Mouse (Mus musculus) olfactory bulb, adult 2 months (tissue): ENCODE results near the gene Tmem231. TPM values are rescaled to one million over a fixed set of nuclear protein-coding genes. Genes with fewer than 3 reads are reported as not detected.

Experiments used
- H3K27ac ChIP-seq: fragments of 200-500 bp; 2 replicates; pipeline ENCODE4 v1.5.1; 2012; ENCODE audit warnings: low read depth, low read length; ENCODE audit not compliant: insufficient read depth
- H3K4me1 ChIP-seq: fragments of 200-500 bp; 2 replicates; pipeline ENCODE4 v1.6.1; 2012; ENCODE audit warnings: low read length; ENCODE audit not compliant: control insufficient read depth, insufficient read depth
- H3K4me3 ChIP-seq: fragments of 200-500 bp; 2 replicates; pipeline ENCODE4 v1.5.1; 2012; ENCODE audit warnings: mild to moderate bottlenecking, low read depth, low read length, moderate library complexity; ENCODE audit not compliant: insufficient read depth
- CTCF ChIP-seq: fragments of 200-500 bp; IDR thresholded peaks from 2 replicates; pipeline ENCODE4 v1.5.1; 2012; ENCODE audit warnings: low read depth, mild to moderate bottlenecking, low read length, moderate library complexity; ENCODE audit not compliant: insufficient read depth
- POLR2A ChIP-seq: fragments of 200-500 bp; IDR thresholded peaks from 2 replicates; pipeline ENCODE4 v1.6.1; 2012; ENCODE audit warnings: mild to moderate bottlenecking, low read depth, low read length, moderate library complexity; ENCODE audit not compliant: insufficient read depth
- WGBS: fragments of 180-500 bp; shearing (Covaris S2); methylation state at CpG from one replicate; pipeline ENCODE4 v1.1.7; 2018; 5-methylcytosine and 5-hydroxymethylcytosine counted together
- polyA plus RNA-seq: library from polyadenylated mRNA; stranded (reverse); fragments of >200 nt; gene quantifications from 2 replicates; pipeline ENCODE4 v1.2.4, GENCODE M21; 2012; ENCODE audit warnings: low replicate concordance; ENCODE audit not compliant: missing spikeins, insufficient read depth, insufficient read length

Tmem231 gene
- polyA plus RNA-seq, 1 experiment: not detected

DNA sequence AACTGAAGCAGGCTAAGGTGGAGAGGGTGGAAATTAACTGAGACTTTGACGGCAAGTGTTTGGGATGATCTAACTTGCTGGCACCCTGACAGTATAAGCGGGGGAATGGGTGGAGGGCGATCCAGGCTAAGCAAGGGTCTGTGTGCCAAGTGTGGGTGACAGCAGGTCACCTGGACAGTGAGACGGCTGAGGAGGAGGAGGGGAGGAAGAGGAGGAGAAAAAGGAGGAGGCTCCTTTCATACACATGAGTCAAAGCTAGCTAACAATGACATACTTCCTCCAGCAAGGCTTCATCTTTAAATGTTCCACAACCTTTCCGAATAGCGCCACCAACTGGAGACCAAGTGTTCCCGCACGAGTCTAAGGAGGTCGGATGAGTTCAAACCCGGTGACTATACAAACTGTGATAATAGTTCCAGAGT lies 10.3 kb downstream of the Tmem231 start:
- no peak for TF ChIP-seq POLR2A
- no peak for TF ChIP-seq CTCF
- 29% methylated on average over 10 of the region's 10 CpGs for WGBS
- Histone ChIP-seq H3K27ac (no peak overlapping the region), H3K4me3 (0 out of 2 replicates have a peak overlapping the region, but pooled peaks have one; percentile 3), H3K4me1 (no peaks in the 10 kb centered on the region)

DNA sequence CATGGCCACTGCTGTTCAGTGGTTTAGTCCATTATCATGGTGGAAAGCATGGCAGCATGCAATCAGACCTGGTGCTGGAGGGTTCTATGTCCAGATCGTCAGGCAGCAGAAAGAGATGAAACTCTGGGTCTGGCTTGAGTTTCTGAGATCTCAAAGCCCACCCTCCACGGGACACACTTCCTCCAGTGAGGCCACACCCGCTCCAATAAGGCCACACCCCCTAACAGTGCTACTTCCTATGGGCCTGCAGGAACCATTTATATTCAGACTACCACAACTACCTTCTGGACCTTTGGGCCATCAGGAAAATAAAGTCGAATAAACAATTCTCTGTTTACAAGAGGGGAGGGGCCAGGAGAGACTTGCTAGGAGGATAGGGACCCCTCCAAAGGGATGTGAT lies 12.7 kb downstream of the Tmem231 start:
- no peaks in the 10 kb centered on the region for H3K4me1 ChIP-seq
- TF ChIP-seq POLR2A (no peak), CTCF (no peak)
- 89% methylated on average over 4 of the region's 4 CpGs for WGBS
- no peak overlapping the region for H3K4me3 ChIP-seq
- H3K27ac ChIP-seq: no peak overlapping the region

DNA sequence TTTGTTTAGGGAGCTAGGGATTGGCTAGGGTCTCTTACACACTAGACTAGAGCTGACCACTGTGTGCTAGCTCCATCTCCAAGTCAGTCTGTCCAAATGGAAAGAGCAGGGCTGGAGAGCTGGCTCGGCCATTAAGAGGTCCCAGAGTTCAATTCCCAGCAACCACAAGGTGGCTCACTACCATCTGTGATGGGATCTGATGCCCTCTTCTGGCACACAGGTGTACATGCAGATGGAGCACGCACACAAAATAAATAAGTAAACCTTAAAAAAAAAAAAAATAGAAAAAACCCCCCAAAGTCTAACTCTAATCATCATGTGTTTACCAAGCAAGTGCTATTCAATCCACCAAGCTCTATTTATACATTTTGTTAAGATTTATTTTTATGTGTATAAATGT lies 14.0 kb downstream of the Tmem231 start:
- TF ChIP-seq CTCF (no peak), POLR2A (no peak)
- Histone ChIP-seq H3K4me1 (no peaks in the 10 kb centered on the region), H3K4me3 (no peak overlapping the region), H3K27ac (no peak overlapping the region)
- 88% methylated on average over 2 of the region's 2 CpGs for WGBS

DNA sequence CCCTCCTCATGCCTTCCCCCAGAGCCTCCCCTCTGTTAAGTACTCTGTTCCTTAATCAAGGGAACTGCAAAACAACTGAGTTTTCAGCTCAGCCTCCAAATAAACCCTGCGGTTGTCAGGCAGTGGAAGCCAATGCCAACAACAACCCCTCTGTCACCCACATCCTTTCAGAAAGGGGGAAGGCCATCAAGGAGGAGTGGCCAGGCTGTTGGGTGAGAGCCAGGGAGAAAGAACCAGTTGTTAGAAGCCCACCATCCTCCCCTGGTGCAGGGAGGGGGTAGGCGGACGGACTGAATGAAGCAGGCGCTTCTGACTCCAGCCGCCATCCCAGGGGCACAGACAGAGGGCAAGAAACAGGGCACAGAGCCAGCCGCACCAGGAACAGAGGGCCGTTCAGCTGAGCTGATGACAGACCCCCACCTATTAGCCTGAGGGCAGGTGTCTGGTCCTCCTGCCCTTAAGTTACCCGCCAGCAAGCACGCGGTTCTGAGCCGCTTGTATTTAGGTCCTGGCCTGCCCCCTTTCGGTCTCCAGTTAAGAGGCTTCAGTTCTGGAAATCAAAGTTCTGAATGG lies 20.7 kb downstream of the Tmem231 start:
- Histone ChIP-seq H3K4me3 (no peak overlapping the region), H3K27ac (no peak overlapping the region), H3K4me1 (peaks cover 12% of the 10 kb centered on the region)
- 42% methylated on average over 12 of the region's 12 CpGs for WGBS
- TF ChIP-seq CTCF: no peak

DNA sequence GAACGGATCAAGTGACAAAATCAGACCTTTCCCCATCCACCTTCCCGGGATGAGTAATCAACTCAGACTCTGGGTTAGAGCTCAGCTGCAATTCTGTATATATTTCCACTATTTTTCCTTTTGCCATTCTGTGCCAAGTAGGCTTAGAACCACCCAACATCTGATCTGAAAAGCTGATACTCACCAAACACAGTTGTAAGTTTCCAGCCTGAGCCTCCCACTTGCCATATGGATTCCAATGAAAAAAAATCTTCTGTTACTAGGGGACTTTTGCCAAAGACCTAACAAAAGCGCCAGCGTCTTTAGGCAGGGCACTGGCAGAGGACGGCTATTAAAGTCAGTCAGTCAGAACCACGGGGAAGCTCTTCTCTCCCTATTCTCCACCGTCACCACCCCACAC lies 22.1 kb downstream of the Tmem231 start:
- TF ChIP-seq CTCF (no peak), POLR2A (no peak)
- peaks cover 12% of the 10 kb centered on the region for H3K4me1 ChIP-seq
- H3K4me3 ChIP-seq: no peak overlapping the region
- H3K27ac ChIP-seq: no peak overlapping the region
- 55% methylated on average over 7 of the region's 7 CpGs for WGBS

DNA sequence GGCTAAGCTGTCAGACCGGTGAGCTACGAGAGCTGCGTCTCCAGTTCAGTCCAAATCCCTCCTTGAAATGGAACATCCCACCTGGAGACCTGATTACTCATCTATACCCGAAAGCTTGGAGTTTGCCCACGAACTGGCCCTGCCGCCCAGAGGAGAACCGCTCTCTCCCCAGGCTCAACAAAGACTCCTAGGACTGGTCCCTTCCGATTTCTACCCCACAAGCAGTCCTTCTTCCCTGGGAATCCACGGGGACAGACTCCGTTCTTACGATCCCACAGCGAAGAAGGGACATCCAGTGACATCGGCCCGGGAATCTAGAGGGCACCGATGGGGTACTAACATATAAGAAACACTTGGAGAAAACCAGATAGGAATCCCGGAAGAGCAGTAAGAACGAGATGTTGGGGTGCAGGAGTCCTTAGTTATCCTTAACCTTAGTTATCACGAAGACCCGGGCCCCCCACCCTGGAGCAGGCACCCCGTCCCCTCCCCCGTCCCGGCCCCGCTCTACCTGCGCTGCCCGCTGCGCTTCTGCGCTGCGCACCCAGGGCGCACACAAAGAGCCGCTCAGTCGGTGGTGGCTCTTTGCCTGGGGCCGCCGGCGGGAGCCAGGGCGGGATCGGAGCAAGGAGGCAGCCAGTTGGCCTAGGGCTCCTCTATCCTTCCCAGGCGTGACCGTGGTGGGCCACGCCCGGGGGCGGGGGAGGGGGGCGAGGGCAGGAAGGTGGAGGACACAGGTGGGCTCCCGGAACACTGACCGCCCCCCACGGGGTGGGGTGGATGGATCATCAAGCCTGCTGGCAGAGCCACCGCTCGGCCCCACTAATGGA lies 23.8 kb downstream of the Tmem231 start, which contains the start of gene Chst5:
Chst5 (minus strand) TSS at position 827 of the 830 bp plus-strand sequence.
- TF ChIP-seq POLR2A: no peak
- no peak for TF ChIP-seq CTCF
- Histone ChIP-seq H3K27ac (no peak within 1 kb of the TSS), H3K4me1 (peaks cover 12% of the 10 kb centered on the region), H3K4me3 (no peak within 1 kb of the TSS)
- 8% methylated on average over 46 of the region's 47 CpGs for WGBS

DNA sequence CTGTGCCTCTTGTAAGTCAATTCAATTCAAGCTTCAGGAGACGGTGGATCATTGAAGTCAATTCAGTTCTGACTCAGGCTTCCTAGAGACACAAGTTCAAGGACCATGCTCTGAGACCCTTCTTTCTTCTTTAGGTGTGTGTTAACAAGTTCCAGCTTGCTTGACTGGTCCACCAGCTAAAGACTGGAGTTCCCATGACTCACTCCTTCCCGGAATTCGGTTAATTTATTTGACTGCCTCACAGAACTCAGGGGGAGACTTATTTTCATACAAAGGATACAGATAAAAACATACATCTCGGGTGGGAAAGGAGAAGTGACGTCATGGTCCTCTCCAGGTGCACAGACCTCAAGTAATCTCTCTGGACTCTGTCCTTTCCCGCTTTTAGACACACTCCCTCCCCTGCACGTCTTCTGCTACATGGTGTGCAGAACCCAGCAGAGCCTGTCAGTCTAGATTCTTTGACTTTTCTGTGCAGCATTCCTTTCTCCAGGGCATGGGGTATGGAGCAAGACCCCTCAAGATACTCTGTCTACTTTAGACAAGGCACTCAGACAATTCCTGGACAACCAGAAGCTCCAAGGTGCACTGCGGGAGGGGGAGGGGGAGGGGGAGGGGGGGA lies 28.1 kb downstream of the Tmem231 start:
- peaks cover 7% of the 10 kb centered on the region for H3K4me1 ChIP-seq
- 74% methylated on average over 7 of the region's 8 CpGs for WGBS
- no peak overlapping the region for H3K27ac ChIP-seq
- H3K4me3 ChIP-seq: no peak overlapping the region
- TF ChIP-seq POLR2A: no peak
- TF ChIP-seq CTCF: no peak

DNA sequence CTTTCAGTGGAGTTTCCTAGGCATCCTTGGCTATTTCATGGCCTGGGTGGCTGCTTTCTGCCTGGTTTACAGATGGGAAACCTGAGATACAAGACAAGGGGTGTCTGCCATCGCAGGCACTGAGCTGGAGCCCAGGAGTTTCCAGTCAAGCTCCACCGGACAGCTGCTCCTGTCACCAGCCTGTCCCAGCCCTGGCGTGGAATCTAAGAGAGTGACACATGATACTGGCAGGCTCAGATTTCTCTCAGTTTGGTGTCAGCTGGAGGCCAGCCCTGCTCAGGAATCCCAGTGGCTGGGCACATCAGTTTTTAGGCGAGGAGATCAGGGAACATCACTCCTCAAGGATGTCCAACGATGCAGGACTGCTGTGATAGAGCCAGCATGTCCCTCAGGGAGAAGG lies 31.6 kb downstream of the Tmem231 start:
- H3K27ac ChIP-seq: no peak overlapping the region
- H3K4me1 ChIP-seq: no peaks in the 10 kb centered on the region
- 63% methylated on average over 5 of the region's 5 CpGs for WGBS
- no peak overlapping the region for H3K4me3 ChIP-seq
- TF ChIP-seq CTCF (no peak), POLR2A (no peak)

DNA sequence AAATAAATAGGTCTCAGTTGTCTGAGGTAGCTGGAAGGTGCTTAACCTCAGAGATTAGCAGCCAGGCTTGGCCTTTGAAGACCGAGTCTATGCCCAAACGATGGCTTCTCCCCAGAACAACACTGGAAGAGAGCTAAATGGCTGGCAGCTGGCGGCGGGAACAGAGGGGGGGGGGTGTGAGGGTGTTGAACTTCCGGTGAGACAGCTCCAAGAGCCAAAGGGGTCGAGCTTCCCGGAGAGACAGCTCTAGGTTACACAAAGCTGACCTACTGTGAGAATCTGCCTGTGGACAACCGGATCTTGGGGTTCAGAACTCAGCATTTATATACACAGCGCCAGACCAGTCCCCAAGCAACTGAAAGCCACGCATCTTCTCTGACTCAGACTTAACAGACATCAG lies 35.1 kb downstream of the Tmem231 start:
- no peaks in the 10 kb centered on the region for H3K4me1 ChIP-seq
- WGBS: 45% methylated on average over 10 of the region's 10 CpGs
- TF ChIP-seq CTCF (no peak), POLR2A (no peak)
- no peak overlapping the region for H3K4me3 ChIP-seq
- no peak overlapping the region for H3K27ac ChIP-seq
